Mouse (Mus musculus) naive thymus-derived CD4-positive, alpha-beta T cell, adult 5 months (primary cell): ENCODE results near the gene Gpx5. TPM values are rescaled to one million over a fixed set of nuclear protein-coding genes. Genes with fewer than 3 reads are reported as not detected.

Source experiments
- polyA plus RNA-seq: library from polyadenylated mRNA; unstranded; fragments of 100-300 nt; shearing (Covaris generic); gene quantifications from one replicate; pipeline ENCODE4 v1.2.1, GENCODE M21; 2017

Gpx5 gene
- polyA plus RNA-seq = 0.21 TPM

DNA sequence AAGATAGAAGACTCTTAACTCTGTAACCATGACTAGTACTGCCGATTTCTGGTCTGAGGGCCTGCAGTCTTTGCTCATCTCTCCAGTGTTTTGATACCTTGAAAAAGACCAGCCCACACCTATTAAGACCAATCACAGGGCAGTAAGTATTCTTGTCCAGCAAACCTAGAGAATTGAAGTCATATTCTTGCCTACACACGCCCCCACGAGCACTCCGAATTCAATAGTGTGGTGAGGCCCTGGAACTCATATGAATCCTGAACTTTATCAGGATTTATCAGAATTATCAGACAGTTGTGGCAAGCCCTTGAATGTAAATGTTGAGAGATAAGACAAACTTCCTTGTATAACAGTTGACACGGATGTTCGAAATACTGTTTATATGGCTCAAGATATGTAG lies at the start of gene Gpx5:
Gene Gpx5 (minus strand): TSS at position 101 of the 400 bp plus-strand sequence.

DNA sequence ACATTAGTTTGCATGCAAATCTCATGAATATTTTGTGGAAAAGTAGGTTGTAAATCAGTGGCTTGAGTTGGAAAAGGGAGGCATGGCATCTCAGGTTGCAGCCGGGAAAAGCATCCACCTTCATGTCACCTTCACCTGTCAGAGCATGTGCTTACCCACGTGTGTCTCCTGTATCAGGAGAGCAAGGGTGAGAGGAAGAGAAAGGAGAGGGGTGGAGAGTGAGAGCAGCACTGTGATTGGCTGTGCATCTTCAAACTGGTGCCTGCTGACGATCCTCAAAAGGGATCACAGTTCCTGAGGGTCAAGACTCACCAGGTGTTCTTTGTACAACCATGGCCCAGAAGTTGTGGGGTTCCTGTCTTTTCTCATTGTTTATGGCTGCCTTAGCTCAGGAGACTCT lies 19.4 kb upstream of the Gpx5 start, which contains the start of gene Gpx6:
Gene Gpx6 (plus strand): TSS at position 200 of the 400 bp plus-strand sequence.

Other genes starting within 250 kb of the Gpx5 start
- not detected for gene Olfr1370, start 217.8 kb downstream of the Gpx5 start, polyA plus RNA-seq
- not detected for gene Olfr1369-ps1, start 181.2 kb downstream of the Gpx5 start, polyA plus RNA-seq
- gene Olfr263, start 163.1 kb downstream of the Gpx5 start, polyA plus RNA-seq = not detected
- gene Olfr1368, start 146.9 kb downstream of the Gpx5 start, polyA plus RNA-seq = not detected
- gene Trim27, start 113.3 kb downstream of the Gpx5 start, polyA plus RNA-seq = 142 TPM
- gene Gpx6, start 19.4 kb upstream of the Gpx5 start, polyA plus RNA-seq = not detected
- gene Olfr1367, start 54.2 kb upstream of the Gpx5 start, polyA plus RNA-seq = not detected
- 3.2 TPM for gene Zscan12, start 70.1 kb upstream of the Gpx5 start, polyA plus RNA-seq
- 33.9 TPM for gene Zkscan3, start 110.0 kb upstream of the Gpx5 start, polyA plus RNA-seq
- 0.26 TPM for gene Pgbd1, start 148.3 kb upstream of the Gpx5 start, polyA plus RNA-seq
- gene Zscan26, start 161.0 kb upstream of the Gpx5 start, polyA plus RNA-seq = 6.6 TPM
- gene Nkapl, start 175.8 kb upstream of the Gpx5 start, polyA plus RNA-seq = not detected
- gene Zkscan4, start 186.2 kb upstream of the Gpx5 start, polyA plus RNA-seq = not detected
- not detected for gene Gm10065, start 186.7 kb upstream of the Gpx5 start, polyA plus RNA-seq
- gene AK157302, start 202.5 kb upstream of the Gpx5 start, polyA plus RNA-seq = 0.55 TPM
- 3.5 TPM for gene Gm11273, start 208.7 kb upstream of the Gpx5 start, polyA plus RNA-seq
- 3.1 TPM for gene Zkscan8, start 238.4 kb upstream of the Gpx5 start, polyA plus RNA-seq